Mouse (Mus musculus) right cerebral cortex, postnatal 4 days (tissue): ENCODE data around the gene Smok2b.
"Not testable (repeated sequence)": the region's sequence is repeated elsewhere in the genome, so short reads cannot be mapped to it uniquely, and the experiment has no call there.

Experiments
- DNase-seq: peaks from one replicate; pipeline ENCODE4 v3.0.0-alpha.2; 2022

Smok2b gene

GRCm38 (mm10) chr17:13240807-13241727 lies 11.0 kb downstream of the Smok2b start:
- DNase-seq, result not testable (repeated sequence)

DNA sequence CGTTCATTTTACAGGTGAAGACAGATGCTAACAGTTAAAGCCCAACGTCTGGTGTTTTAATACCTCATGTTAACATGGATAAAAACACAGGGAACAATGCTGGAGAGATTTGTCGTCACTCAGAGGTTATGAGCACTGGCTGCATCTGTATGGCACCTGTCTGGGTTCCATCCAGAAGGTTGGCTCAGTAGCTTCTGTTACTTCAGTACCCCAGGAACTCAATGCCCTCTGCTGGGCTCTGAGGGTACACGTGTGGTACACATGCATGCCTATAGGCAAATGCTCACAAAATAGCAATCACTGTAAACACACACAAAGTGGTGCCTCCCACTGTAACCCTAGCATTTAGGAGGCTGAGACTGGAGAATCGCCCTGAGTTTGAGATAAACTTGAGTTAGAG lies 24.7 kb downstream of the Smok2b start:
- DNase-seq, result not testable (repeated sequence)
